Mouse (Mus musculus) MN1 (cell line): ENCODE results near the gene Hoxc9.

ENCODE experiments used
- DNase-seq: peaks from one replicate; pipeline ENCODE4 v3.0.0-alpha.2; 2016; ENCODE audit warnings: low spot score

Gene Hoxc9

DNA sequence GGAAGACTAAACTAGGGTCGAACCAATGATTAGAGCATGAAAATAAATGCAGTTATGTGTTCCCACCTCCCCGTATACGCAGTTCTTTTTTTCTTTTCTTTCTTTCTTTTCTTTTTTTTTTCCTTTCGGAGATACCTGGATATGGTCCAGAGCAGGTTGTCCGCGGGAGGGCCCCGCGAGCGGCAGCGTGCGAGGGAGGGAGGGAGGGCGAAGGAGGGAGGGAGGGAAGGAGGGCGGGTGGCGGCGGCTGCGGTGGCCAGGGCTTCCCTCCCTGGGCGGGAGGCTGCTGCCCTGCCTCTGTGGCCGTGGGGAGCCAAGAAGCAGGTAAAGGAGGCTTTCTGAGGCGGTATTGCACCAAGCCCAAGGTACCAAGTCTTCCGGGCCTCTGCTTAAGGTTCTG, at the start of gene Hoxc9:
Hoxc9 (plus strand) TSS at position 269 of the 400 bp plus-strand sequence.
- peak; percentile 71 for DNase-seq

DNA sequence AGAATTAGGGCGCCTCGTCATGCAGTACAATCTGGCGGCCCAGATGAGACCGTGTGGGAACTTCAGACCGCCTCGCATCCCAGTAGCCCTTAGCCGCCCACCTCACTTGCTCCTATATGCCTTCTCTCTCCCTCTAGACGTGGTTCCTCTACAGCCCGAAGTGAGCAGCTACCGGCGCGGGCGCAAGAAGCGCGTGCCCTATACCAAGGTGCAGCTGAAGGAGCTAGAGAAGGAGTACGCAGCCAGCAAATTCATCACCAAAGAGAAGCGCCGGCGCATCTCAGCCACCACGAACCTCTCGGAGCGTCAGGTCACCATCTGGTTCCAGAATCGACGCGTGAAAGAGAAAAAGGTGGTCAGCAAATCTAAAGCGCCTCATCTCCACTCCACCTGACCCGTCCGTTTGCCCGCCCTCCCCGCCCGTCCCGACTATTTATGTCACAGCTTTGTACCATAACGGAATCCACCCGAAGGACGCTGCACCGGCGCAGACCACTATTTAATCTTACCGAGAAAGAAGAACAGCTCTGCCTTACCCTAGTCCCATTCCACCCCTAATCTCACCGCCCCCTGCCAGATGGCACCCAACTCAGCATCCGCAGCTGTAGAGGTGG, 49.1 kb upstream of the Hoxc9 start:
- no peak for DNase-seq

DNA sequence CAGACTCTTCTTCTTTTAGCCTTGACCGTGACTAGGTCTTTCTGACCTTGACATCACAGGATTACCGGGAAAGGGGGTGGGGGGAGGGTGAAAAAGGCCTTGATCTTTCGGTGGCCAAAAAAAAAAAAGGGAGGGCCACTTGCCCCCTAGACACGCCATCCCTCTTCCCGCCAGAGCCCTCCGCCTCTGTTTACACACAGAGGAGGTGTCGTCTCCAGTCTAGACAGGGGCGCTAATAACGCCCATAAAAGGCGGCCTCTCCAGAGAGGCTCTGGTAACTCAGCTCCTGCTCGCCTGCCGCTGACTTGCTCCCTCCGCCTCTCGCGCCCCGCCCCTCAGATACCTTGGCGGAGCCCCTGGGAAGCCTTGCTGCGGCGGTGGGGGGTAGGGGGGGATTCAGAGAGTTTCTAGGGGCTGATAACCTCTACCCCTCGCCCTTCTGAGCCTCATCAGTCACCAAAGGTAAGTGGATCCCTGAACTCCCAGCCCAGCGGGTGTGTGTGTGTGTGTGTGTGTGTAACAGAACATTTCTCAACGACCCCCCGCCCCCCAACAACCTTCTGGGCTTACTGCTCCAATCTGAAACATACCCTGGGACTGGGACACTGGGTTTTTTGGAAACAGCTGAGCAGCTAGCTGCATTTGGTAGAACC, 44.4 kb upstream of the Hoxc9 start:
- DNase-seq: no peak

DNA sequence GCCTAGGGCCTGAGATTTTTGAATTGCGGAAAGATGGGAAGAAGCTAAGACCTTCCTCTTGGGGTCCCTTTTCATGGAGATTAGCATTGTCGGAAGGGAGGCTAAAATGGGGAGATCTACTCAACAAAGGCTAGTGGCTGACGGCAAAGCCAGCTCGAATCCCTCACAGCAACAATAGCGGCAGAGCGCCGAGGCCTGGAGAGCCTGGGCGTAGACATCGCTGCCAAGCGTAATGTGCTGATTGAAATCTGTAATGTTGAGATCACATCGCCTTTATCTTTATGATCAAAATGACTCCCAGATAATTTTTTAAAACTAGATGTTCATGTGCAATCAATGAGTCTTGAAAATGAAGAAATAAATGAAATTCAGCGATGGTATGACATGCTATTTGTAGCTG, 41.8 kb upstream of the Hoxc9 start:
- DNase-seq: no peak

DNA sequence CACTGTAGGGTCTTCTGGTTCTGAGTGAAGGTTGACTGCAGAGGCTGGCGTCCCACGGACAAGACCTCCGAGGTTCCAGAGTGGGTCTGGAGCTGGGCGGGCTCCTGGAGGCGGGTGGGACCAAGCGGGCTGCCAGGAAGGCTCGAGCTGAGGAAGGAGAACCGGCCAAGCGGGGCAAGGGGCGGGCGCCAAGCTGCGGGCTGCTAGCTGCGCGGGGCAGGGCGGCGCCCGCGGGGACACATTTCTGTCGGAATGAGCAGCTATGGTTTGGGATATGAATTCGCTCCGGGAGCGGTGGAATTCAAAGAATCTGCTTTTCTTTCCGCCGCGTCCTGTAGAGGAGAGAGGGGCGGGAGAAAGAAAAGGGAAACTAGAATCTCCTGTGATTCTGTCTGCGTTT, 41.3 kb upstream of the Hoxc9 start:
- no peak for DNase-seq

DNA sequence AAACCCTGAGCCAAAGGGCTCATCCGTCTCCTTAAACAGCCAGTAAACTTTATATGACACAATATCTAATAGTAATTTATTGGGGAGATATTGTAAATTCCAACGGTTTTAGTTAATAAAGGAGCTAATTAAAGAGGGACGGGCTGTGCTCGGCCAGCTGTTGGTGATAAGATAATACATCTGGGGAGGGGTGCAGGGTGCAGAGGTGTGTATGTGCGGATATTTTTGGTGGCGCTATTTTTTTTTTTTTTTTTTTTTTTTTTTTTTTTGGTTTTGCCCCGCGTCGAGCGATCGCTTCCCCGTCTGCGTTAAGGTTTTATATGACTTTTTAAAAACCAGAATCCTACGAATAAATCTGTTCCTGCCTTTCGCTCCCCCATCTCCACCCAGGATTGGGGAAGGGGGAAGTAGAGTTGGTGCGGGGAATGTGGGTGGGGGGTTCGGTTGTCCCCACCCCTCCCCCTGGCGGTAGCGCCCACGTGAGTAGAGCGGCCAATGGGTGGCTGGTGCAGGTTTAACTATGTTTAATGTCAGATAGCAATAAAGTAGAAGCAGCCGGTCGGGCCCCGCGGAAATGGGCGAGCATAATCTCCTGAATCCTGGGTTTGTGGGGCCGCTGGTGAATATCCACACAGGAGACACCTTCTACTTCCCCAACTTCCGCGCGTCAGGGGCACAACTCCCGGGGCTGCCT, 39.8 kb upstream of the Hoxc9 start, which contains the start of gene Hoxc12:
Hoxc12 (plus strand) TSS at position 479 of the 694 bp plus-strand sequence.
- DNase-seq: no peak

DNA sequence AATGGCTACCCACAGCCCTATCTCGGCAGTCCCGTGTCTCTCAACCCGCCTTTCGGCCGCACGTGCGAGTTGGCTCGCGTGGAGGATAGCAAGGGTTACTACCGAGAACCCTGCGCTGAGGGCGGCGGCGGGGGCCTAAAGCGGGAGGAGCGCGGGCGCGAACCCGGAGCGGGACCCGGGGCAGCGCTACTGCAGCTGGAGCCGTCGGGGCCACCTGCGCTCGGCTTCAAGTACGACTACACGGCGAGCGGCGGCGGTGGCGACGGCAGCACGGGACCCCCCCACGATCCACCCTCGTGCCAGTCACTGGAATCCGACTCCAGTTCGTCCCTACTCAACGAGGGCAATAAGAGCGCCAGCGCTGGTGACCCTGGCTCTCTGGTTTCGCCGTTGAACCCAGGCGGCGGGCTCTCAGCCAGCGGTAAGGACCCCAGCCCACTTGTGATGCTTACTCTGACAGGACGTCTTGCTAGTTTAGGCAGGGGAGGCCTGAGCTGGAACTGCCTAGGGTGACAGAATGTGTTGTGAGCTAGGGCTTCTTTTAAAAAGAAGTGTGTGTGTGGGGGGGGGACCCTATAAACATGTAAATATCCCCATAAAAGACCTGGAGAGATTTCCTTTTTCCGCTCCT, 39.1 kb upstream of the Hoxc9 start:
- no peak for DNase-seq

DNA sequence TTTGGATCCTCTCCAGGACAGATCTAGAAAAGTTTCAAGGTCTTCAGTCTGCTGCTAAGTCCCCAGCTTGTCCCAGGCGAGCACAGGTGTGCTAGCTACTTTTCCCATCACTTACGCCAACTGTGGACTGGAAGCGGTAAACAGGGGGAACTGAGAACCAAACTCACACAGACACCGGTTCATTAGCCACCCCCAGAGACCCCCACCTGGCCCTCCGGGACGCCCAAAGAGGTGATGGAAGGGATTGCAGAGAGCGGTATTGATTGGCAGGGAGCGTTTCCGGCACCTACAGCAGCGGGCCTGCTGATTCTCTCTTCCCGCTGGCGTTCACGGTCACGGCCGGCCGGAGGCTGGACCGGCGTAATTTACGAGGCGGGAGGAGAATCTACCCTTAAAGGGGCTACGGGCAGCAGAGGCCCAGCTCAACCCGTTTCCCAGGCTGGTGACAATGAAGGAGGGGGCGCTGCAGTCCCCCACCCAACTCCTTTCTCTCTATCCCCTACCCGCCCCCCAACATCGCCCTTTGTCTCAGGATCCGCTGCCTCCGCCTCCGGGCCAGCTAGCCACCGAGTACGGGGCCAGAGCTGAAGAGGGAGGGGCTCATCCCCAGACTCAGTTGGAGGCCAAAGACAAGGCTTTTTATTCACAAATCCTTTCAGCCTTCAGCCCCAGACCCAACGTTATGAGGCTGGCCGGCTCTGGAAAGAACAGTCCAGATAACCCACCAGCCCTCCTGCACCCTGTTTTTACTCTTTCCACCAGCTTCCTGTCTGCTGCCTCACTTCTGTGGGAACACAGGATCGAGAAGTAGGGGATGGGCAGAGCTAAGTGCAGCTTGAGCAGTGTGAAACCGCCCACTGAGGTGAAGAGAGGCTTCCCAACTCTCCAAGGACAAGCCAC, 36.7 kb upstream of the Hoxc9 start:
- DNase-seq: no peak

DNA sequence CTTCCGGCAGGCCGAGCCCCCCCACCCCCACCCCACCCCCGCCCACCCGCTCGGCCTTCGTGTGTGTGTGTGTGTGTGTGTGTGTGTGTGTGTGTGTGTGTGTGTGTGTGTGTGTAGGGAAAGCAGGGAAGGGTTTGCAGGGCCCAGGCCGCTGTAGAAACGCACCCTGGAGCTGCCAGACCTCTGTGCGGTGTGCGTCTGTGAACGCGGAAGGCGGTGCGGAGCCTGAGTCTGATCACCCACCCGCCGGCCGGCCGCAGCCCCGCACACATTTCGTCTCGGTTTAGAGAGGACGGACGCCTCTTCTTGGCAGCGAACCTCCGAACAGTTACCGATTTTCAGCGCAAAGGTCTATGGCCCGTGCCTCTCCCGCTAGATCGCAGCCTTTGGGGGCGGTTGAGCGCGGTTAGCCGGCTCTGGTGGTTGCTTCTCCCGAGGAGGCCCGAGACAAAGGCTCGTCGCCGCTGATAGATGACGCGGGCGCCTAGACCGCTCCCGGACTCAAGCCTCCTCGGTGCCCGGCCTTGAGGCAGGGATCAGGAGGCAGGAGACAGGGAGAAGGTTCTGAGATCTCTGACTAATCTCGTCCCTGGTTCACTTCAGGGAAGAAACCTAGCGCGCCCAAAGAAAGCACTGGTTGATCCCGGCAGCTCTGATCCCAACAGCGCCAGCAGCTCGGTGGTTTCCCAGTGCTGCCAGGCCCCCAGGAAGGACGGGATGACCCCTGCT, 33.3 kb upstream of the Hoxc9 start:
- no peak for DNase-seq

DNA sequence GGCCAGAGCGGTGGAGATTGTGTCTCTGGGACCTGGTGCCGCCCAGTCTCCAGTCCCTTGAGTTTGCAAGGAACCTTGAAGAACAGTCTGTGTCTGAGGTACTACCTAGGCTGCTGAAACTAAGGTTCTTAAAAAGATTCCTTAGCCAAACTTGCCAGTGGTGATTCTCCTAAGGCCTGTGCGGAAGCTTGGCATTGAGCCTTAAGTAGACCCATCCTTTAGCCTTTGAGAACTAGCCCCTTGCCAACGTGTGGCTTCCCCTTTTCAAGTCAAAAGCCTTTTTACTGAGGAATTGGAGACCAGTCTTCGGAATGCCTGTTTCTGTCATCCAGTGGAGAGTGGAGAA, 32.8 kb upstream of the Hoxc9 start:
- no peak for DNase-seq

DNA sequence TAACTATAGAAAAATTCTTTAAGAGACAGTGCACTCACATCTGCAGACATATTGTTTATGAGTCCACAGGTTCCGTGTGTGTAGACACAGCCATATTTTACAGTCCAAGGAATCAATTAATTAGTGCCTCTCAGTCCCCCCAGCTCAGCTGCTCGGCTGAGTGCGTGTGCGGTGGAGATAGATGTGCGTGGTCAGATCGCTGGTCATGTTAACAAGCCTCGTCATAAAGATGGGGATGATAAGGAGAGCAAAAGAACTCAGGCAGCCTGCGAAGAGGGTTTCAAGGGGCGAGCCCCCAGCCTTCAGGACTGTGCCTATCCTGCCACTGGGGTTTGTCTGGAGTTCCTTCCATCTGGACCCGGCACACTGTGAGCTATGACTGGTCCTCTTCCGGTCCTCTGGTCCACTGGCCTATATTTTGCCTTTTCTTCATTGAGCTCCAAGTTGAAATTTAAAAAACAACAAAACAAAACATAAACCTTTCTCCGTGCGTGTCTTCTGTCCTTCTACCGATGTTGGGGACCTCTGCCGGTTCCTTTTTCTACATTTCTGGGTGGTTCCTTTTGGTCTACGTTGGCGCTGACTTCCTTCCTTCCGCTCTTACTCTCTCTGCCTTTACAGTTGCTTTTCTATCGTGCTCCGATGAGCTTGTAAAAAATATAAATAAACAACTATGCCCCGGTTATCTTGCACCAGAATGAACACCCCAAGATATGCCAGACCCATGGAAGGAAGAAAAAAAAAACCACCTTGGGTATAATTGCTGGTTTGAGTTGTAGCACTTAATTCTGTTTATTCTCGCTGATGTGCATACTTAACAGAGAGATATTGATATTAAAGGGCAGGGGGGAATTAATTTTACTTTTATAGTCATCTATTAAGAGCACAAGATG, 30.8 kb upstream of the Hoxc9 start:
- DNase-seq: no peak

DNA sequence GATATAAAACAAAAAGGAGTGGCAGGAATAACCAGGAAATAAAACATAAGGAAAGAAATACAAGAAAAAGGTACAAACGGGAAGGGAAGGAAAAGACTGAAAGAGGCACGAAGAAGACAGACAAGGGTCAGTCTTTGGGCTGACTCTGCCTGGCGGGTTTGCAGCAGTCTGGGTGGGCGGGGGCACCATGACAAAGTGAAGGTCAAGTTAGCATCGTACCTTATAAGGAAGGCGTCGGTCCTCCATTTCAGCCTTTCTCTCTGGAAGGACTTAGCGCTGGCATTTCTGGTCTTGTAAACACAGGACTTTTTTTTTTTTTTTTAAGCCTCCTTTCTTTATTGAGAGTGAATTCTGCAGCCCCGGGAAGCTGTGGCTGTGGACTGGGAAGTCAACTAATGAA, 29.0 kb upstream of the Hoxc9 start:
- DNase-seq: no peak

DNA sequence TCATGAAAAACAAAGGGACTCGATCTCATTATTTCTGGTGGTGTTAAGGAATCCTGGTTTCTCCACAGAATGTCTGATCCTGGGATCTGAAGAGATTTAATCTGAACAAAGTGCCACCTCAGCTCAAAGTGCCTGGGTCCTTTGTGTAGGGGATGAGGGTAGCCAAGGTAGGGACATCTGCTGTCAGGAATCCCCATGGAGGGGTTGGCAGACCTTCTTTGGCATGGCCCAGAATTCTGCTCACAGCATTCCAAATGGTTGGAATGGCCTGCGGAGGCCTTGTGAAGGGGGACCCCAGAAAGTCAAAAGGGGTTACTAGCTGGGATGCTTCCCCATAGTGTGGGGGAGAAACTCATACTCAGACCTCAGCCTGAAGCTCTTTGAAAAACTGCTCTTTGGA, 27.4 kb upstream of the Hoxc9 start:
- DNase-seq: no peak

DNA sequence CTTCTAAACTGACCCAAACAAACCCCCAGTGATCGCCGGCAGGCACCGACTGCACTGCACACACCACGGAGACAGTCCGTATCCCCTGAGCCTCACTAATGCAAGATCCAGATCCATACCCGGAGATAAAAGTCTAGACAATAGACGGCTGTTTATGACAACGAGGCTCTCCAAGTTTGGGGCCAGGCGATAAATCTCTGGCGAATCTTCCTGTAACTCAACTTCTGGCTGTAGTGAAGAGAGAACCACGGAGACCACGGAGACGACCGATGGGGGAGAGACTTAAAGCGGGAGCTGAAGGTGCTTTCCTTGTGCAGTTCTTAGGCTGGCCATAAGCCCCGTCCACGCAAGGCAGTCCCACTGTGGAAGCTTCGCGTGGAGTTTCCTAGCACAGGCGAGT, 26.5 kb upstream of the Hoxc9 start:
- DNase-seq: no peak

DNA sequence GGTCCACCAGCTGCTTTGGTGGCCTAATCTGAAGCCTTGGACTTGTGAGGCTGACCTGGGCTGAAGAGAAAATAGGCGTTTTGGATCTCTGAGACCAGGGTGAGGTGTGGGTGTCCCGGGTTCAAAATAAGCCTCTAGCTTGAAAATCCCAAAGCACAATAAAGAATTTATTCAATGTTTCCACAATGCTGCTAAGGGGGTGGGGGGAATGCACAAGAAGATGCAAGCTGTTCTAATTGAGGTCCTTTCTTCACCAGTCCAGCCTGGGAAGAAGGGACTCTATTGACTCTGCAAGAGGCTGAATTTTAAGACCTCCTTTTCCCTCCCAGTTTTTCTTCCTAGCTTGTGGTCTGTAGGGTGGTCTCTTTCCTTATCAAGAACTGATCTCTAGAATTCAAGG, 25.4 kb upstream of the Hoxc9 start:
- DNase-seq: no peak

DNA sequence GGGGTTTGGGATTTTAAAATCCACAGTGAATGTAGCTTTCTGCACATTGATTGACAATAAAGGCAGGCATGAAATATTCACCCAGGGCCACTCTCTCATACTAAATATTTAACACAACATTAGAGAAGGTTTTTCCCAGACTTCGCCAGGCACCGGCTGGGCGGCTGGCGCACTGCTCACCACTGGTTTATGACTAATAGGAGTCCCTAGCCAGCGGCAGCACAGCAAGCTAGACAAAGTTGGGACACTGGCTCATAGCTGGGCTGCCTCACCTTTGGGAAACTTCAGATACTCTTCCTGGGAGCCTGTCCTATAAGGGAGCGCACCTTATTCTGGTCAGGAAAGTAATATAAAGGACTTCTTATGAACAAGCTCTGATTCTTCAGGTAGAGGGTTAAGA, 22.7 kb upstream of the Hoxc9 start:
- no peak for DNase-seq

DNA sequence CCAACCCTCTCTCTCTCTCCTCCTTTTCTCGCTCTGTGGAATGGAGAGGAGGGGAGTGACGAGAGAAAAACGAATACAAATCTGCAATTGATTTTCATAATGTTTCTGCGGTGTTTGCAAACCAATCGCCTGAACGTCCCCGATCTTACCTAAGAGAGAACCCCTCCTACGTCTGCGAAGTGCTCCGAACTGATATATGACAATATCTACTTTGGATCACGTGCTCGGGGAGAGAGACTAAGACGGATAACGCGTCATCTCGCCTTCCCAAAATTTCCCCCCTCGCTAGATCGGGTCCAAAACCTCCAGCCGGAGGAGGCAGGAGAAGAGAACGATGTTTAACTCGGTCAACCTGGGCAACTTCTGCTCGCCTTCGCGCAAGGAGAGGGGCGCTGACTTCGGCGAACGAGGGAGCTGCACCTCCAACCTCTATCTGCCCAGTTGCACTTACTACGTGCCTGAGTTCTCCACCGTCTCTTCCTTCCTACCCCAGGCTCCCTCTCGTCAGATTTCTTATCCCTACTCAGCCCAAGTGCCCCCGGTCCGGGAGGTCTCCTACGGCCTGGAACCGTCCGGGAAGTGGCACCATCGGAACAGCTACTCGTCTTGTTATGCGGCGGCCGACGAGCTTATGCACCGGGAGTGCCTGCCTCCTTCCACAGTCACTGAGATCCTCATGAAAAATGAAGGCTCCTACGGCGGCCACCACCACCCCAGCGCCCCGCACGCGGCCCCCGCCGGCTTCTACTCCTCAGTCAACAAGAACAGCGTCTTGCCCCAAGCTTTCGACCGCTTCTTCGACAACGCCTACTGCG, 21.8 kb upstream of the Hoxc9 start, which contains the start of gene Hoxc11:
Hoxc11 (plus strand) TSS at position 236 of the 815 bp plus-strand sequence.
- DNase-seq: no peak

DNA sequence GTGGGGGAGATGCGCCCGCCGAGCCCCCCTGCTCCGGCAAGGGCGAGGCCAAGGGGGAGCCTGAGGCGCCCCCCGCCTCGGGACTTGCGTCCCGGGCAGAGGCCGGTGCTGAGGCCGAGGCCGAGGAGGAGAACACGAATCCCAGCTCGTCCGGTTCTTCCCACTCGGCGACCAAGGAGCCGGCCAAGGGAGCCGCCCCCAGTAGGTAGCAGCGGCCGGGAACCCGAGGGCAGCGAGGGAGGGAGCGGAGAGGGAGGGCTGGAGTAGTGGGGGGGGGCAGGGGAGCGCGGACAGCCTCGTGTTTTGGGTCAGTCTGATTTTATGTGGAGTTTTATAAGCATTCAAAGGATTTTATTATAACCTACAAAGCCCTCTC, 21.2 kb upstream of the Hoxc9 start:
- DNase-seq: no peak

DNA sequence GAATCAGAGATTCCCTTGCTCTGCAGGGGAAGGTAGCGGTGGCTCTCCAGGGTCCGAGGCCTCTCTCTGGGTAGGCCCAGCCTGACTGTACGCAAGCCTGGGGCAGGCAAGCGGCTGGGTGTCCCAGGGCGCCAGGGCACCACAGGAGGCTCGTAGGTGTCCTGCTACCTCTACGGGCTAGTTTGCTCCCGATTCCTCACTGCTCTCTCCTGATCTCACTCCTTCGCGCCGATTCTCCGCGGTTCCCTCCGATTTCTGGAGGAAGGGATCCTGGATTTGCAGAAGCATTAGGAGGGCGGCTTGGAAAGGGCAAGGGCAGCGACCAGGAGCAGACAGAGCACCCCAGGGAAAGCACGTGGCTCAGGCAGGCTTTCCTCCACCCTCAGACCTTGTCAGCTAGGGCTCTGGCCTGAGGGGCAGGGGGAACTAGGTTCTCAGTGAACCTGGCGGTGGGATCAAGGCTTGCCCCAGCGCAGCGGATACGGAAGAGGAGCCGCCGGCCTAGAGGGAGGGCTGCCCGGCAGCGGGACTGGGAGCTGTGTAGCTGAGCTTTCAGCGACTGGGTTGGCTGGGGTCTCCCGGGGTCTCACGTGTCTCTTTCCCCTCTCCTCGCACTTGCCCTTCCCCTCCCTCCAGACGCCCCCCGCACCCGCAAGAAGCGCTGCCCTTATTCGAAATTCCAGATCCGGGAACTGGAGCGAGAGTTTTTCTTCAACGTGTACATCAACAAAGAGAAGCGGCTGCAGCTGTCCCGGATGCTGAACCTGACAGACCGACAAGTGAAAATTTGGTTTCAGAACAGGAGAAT, 20.2 kb upstream of the Hoxc9 start:
- no peak for DNase-seq
